Comparison of ENCODE assay signal across 20 mouse cellular contexts in genomic region chr4:88956605-88957004, GRCm38 (mm10).
DNase-seq lines count a peak whose midpoint lies in the region; ATAC-seq and TF ChIP-seq lines count a peak whose summit lies in the region.
"Had no signal": no experiment of that assay in that cellular context is flagged by ENCODE, and none has a peak within 500 bp of the region (broad histone marks: within the 10 kb centered on the region; RNA-seq: fewer than 3 reads in every experiment).

No protein-coding gene starts in this region.

- WGBS in heart, embryonic 13.5 days: 63% methylated on average over 4 of the region's 4 CpGs
- 71% methylated on average over 4 of the region's 4 CpGs for WGBS in intestine, postnatal 0 days
- WGBS in forebrain, embryonic 11.5 days: 76% methylated on average over 4 of the region's 4 CpGs

- TF ChIP-seq CTCF in intestine, postnatal 0 days (IDR thresholded peaks at IDR 0.05; ENCODE audit: low read depth): no peak

- intact Hi-C loops in heart, postnatal 10 days (cut with DNase I): loop anchor here (5.0 kb wide), 1 partner anchor 86 kb away; no protein-coding TSS in a partner anchor

- no peaks in the 10 kb centered on the region for H3K36me3 ChIP-seq in heart, embryonic 13.5 days
- no peaks in the 10 kb centered on the region for H3K36me3 ChIP-seq in intestine, postnatal 0 days (ENCODE audit: control insufficient read depth, insufficient read depth)
- no peaks in the 10 kb centered on the region for H3K36me3 ChIP-seq in forebrain, embryonic 11.5 days (ENCODE audit: control insufficient read depth, insufficient read depth, low read length)
- H3K36me3 ChIP-seq: embryonic facial prominence, embryonic 12.5 days; G1E; hindbrain, embryonic 15.5 days had no signal

- H3K9me3 ChIP-seq in heart, embryonic 13.5 days: no peaks in the 10 kb centered on the region
- no peaks in the 10 kb centered on the region for H3K9me3 ChIP-seq in intestine, postnatal 0 days (ENCODE audit: control insufficient read depth)
- H3K9me3 ChIP-seq in forebrain, embryonic 11.5 days (ENCODE audit: control insufficient read depth, low read length): no peaks in the 10 kb centered on the region
- H3K9me3 ChIP-seq: embryonic facial prominence, embryonic 12.5 days; forebrain, embryonic 13.5 days; hindbrain, embryonic 15.5 days had no signal

- no peak for DNase-seq in heart, postnatal 10 days
- DNase-seq in 3134 (ENCODE audit: extremely low read depth, insufficient read length, low spot score): peak; percentile 61
- DNase-seq in brain, adult 2 months (ENCODE audit: low read depth, low spot score): peak; percentile 16
- no peak for DNase-seq in cerebellum, postnatal 25 days
- no peak for DNase-seq in forebrain, embryonic 11.5 days (ENCODE audit: low spot score)
- DNase-seq: adrenal gland, postnatal 10 days; cerebellum, adult 18-20 months; cerebellum, adult 9-11 months; forebrain, postnatal 0 days; gastrocnemius, postnatal 36 days; heart, postnatal 36 days had no signal

- H3K4me1 ChIP-seq in heart, embryonic 13.5 days: peaks cover 6% of the 10 kb centered on the region
- H3K4me1 ChIP-seq in intestine, postnatal 0 days (replicated peaks; ENCODE audit: control insufficient read depth, insufficient read depth, low read length): no peaks in the 10 kb centered on the region
- H3K4me1 ChIP-seq in forebrain, embryonic 11.5 days (replicated peaks; ENCODE audit: control insufficient read depth, insufficient read depth, low read length): no peaks in the 10 kb centered on the region
- H3K4me1 ChIP-seq: embryonic facial prominence, embryonic 12.5 days; forebrain, embryonic 13.5 days had no signal

- no peak for ATAC-seq in heart, embryonic 13.5 days (ENCODE audit: extremely low read depth, insufficient number of reproducible peaks, low FRiP score, low TSS enrichment)
- ATAC-seq in megakaryocyte-erythroid progenitor cell, adult 5-6 weeks (replicated peaks; ENCODE audit: low FRiP score, low TSS enrichment, poor library complexity, severe bottlenecking): peak; percentile 71; the same call in 1 of the 2 replicates
- no peak for ATAC-seq in intestine, postnatal 0 days
- ATAC-seq in forebrain, embryonic 11.5 days (replicated peaks; ENCODE audit: low FRiP score): no peak
- ATAC-seq: CD4-positive, CD25-positive, alpha-beta regulatory T cell, adult 4 months; forebrain, embryonic 13.5 days; forebrain, postnatal 0 days; intestine, embryonic 16.5 days had no signal

- H3K9ac ChIP-seq in heart, embryonic 13.5 days: no peak overlapping the region
- H3K9ac ChIP-seq in intestine, postnatal 0 days (ENCODE audit: low read depth, low read length): no peak overlapping the region
- no peak overlapping the region for H3K9ac ChIP-seq in forebrain, embryonic 11.5 days (ENCODE audit: low read length)
- H3K9ac ChIP-seq: embryonic facial prominence, embryonic 12.5 days; forebrain, embryonic 13.5 days; forebrain, postnatal 0 days; hindbrain, embryonic 15.5 days had no signal

- H3K4me3 ChIP-seq in heart, embryonic 13.5 days: no peak overlapping the region
- no peak overlapping the region for H3K4me3 ChIP-seq in intestine, postnatal 0 days (ENCODE audit: low read depth, low read length)
- H3K4me3 ChIP-seq in forebrain, embryonic 11.5 days (ENCODE audit: low read depth, low read length): no peak overlapping the region
- H3K4me3 ChIP-seq: embryonic facial prominence, embryonic 12.5 days; forebrain, embryonic 13.5 days; hindbrain, embryonic 15.5 days had no signal

- no peak overlapping the region for H3K27ac ChIP-seq in heart, embryonic 13.5 days (replicated peaks)
- no peak overlapping the region for H3K27ac ChIP-seq in intestine, postnatal 0 days (ENCODE audit: low read depth, low read length)
- H3K27ac ChIP-seq in forebrain, embryonic 11.5 days (ENCODE audit: low read depth, low read length): no peak overlapping the region
- H3K27ac ChIP-seq: embryonic facial prominence, embryonic 12.5 days; forebrain, embryonic 13.5 days; hindbrain, embryonic 15.5 days had no signal

- H3K4me2 ChIP-seq in heart, embryonic 13.5 days: peak overlapping the region; percentile 31; the same call in 1 of the 2 replicates
- no peak overlapping the region for H3K4me2 ChIP-seq in intestine, postnatal 0 days (replicated peaks; ENCODE audit: low read depth)
- no peak overlapping the region for H3K4me2 ChIP-seq in forebrain, embryonic 11.5 days (ENCODE audit: low read depth, low read length, severe bottlenecking)
- H3K4me2 ChIP-seq: embryonic facial prominence, embryonic 12.5 days; forebrain, embryonic 13.5 days; hindbrain, embryonic 15.5 days had no signal

- no peaks in the 10 kb centered on the region for H3K27me3 ChIP-seq in heart, embryonic 13.5 days (replicated peaks)
- H3K27me3 ChIP-seq in intestine, postnatal 0 days (replicated peaks; ENCODE audit: control insufficient read depth, insufficient read depth, low read length): no peaks in the 10 kb centered on the region
- H3K27me3 ChIP-seq in forebrain, embryonic 11.5 days (ENCODE audit: control insufficient read depth, insufficient read depth, low read length): no peaks in the 10 kb centered on the region
- H3K27me3 ChIP-seq: embryonic facial prominence, embryonic 12.5 days; forebrain, embryonic 13.5 days; hindbrain, embryonic 15.5 days had no signal

Comparison
In these comparisons a context has a peak if more than half of its experiments do, and no peak if none do; other contexts are left out.
1. DNase-seq: peak in 3134 (single experiment) and brain, adult 2 months (single experiment); none in heart, postnatal 10 days (0 of 2), cerebellum, postnatal 25 days (0 of 2) and forebrain, embryonic 11.5 days (single experiment).